Mouse (Mus musculus): ENCODE data around the gene Ak7.

The Ak7 gene

GRCm38 (mm10) chr12:105705799-105706487, at the start of gene Ak7:
TSS of gene Ak7 (plus strand) at chr12:105705976.
- DNase-seq (ENCODE audit: low read depth, low spot score) = peak; percentile 98

GRCm38 (mm10) chr12:105676274-105676673, 29.5 kb upstream of the Ak7 start:
- DNase-seq (ENCODE audit: low read depth, low spot score) = no peak

GRCm38 (mm10) chr12:105678211-105678610, 27.6 kb upstream of the Ak7 start:
- peak; percentile 76 for DNase-seq (ENCODE audit: low read depth, low spot score)

GRCm38 (mm10) chr12:105678762-105679161, 27.0 kb upstream of the Ak7 start:
- DNase-seq (ENCODE audit: low read depth, low spot score) = no peak

GRCm38 (mm10) chr12:105683933-105684901, 21.6 kb upstream of the Ak7 start, which contains the start of gene Gskip:
TSS of gene Gskip (plus strand) at chr12:105684829.
- peak; percentile 71 for DNase-seq (ENCODE audit: low read depth, low spot score)

- DNase-seq (ENCODE audit: low read depth, low spot score) = peak; percentile 99
Observed at GRCm38 (mm10) chr12:105685001-105685691, 20.6 kb upstream of the Ak7 start, which contains the start of gene Atg2b. TSS of gene Atg2b (minus strand) at chr12:105685211.

- DNase-seq (ENCODE audit: low read depth, low spot score) = no peak
Observed at GRCm38 (mm10) chr12:105686791-105687190, 19.0 kb upstream of the Ak7 start.

GRCm38 (mm10) chr12:105687416-105687815, 18.4 kb upstream of the Ak7 start:
- no peak for DNase-seq (ENCODE audit: low read depth, low spot score)

- DNase-seq (ENCODE audit: low read depth, low spot score) = no peak
Observed at GRCm38 (mm10) chr12:105688546-105688945, 17.2 kb upstream of the Ak7 start.

GRCm38 (mm10) chr12:105689435-105689834, 16.3 kb upstream of the Ak7 start:
- DNase-seq (ENCODE audit: low read depth, low spot score) = no peak

GRCm38 (mm10) chr12:105694021-105694420, 11.8 kb upstream of the Ak7 start:
- DNase-seq (ENCODE audit: low read depth, low spot score) = no peak

- DNase-seq (ENCODE audit: low read depth, low spot score) = peak; percentile 72
Observed at GRCm38 (mm10) chr12:105695848-105696247, 9.9 kb upstream of the Ak7 start.

GRCm38 (mm10) chr12:105697104-105697780, 8.5 kb upstream of the Ak7 start:
- DNase-seq (ENCODE audit: low read depth, low spot score) = no peak

- DNase-seq (ENCODE audit: low read depth, low spot score) = no peak
Observed at GRCm38 (mm10) chr12:105700433-105700832, 5.3 kb upstream of the Ak7 start.

GRCm38 (mm10) chr12:105718616-105719015, 12.8 kb downstream of the Ak7 start:
- peak; percentile 79 for DNase-seq (ENCODE audit: low read depth, low spot score)

- peak; percentile 80 for DNase-seq (ENCODE audit: low read depth, low spot score)
Observed at GRCm38 (mm10) chr12:105720196-105720595, 14.4 kb downstream of the Ak7 start.

GRCm38 (mm10) chr12:105721452-105722132, 15.8 kb downstream of the Ak7 start:
- no peak for DNase-seq (ENCODE audit: low read depth, low spot score)

GRCm38 (mm10) chr12:105722657-105723056, 16.9 kb downstream of the Ak7 start:
- DNase-seq (ENCODE audit: low read depth, low spot score) = peak; percentile 71

GRCm38 (mm10) chr12:105724616-105725015, 18.8 kb downstream of the Ak7 start:
- DNase-seq (ENCODE audit: low read depth, low spot score) = no peak

- DNase-seq (ENCODE audit: low read depth, low spot score) = no peak
Observed at GRCm38 (mm10) chr12:105725736-105726135, 20.0 kb downstream of the Ak7 start.

- DNase-seq (ENCODE audit: low read depth, low spot score) = no peak
Observed at GRCm38 (mm10) chr12:105727268-105727667, 21.5 kb downstream of the Ak7 start.
